Mouse (Mus musculus): ENCODE results near the gene 1110065P20Rik. TPM values are rescaled to one million over a fixed set of nuclear protein-coding genes. Genes with fewer than 3 reads are reported as not detected.

Gene 1110065P20Rik
- total RNA-seq (2021) = 10 to 100 TPM; 21.8 to 23.8 TPM

DNA sequence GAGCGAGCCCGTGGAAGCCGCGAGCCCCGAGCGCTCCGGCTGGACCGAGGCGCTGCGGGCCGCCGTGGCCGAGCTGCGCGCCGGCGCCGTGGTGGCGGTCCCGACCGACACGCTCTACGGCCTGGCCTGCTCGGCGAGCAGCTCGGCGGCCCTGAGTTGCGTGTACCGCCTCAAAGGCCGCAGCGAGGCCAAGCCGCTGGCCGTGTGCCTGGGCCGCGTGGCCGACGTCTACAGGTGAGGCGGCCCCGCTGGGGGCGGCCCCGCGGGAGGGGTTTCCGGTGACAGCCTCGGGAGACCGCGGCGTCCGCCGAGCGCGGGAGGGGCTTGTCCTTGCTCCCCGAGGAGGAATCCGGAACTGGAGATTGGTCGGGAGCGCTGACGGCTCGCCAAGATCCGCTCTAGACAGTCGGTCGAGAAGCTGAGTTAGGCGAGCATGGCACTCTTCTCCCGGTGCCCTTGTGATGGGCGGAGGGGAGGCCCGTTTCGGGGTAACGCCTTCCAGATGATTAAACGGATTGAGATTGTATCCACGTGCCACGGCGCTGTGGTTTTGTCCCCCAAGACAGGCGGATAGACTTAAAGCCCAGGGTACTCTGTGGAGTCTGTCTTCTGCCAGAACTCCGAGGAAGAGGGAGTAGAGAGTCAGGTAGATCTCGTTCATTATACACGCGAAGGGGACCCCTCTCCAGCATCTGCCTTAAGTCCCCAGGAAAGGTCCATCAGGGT, at the start of gene 1110065P20Rik:
TSS of gene 1110065P20Rik (minus strand) at position 264 of the 726 bp plus-strand sequence.
- intact Hi-C loops (cut with DNase I) = loop anchor here (2.0 to 10.0 kb wide), 2 partner anchors 136 to 214 kb away; partner anchors contain the start of genes Dnali1, Sf3a3 and Snip1
- DNase-seq (ENCODE audit: low spot score) = peak; percentile 66

DNA sequence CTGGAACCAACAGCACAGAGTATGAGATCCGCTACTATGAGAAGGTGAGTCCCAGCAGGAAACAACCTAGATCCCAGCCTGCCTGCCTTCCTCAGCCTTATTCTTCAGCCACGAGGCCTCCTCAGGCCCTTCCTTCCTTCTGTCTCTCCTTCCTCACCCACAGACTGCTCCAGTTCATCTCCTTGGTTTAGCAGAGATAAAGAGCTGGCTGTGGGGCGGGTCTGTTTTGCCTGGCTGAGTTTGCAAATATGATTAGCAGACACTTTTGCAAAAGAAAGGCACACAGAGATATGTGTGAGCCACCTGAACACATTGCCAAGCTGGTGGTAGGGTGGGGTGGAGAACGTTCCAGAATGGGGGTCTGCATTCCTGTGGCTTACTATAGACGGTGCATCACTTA, 48.9 kb upstream of the 1110065P20Rik start:
- intact Hi-C loops (cut with DNase I) = no loop called here
- no peak for DNase-seq (ENCODE audit: low spot score)

DNA sequence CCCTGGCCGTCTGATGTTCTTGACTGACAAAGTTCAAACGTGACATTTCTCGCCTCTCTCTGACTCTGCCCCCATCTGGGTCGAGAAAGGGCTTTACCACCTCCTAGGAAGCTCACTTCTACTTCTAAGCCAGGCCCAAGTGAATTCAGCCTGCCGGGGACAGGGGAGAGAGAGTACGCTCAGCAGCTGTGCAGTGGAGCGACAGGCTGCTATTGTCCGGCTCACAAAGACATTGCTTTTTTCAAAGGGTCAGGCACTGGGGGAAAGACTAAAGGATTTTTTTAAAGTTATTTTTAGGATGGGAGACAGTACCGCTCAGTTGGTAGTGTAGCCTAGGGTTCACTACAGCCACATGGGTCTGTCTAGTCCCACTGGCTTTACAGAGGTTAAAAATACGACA, 47.4 kb upstream of the 1110065P20Rik start:
- DNase-seq (ENCODE audit: low spot score) = no peak
- intact Hi-C loops (cut with DNase I) = no loop called here

DNA sequence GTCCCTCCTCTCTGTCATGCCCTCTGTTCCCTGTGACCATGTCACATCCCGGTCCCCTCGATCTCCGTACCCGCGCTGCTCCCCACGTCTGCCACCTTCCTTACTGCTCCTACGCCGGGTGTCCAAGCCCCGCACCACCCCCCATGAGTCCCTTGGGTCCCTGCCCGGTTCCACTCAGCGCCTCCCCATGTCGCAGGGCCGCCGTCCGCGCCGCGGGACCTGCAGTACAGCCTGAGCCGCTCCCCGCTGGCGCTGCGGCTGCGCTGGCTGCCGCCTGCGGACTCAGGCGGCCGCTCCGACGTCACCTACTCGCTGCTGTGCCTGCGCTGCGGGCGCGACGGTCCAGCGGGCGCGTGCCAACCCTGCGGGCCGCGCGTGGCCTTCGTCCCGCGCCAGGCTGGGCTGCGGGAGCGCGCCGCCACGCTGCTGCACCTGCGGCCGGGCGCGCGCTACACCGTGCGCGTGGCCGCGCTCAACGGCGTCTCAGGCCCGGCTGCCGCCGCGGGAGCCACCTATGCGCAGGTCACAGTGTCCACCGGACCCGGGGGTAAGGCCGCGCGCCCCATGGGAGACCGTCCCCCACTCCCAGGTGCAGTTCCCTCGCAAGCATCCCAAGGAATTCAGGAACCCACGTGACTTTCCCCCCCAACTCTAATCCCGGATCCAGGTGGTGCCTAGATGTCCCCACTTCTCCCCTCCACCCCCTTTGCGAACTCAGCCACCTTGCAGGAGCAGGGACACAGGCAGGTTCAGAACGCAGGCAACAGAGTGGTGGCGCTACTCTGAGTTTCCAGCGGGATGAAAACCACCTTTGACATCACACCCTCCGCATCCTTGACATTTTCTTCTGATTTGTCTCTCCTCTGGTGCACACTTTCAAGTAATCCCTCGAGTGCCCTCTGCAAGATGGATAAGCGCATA, 43.8 kb upstream of the 1110065P20Rik start:
- intact Hi-C loops (cut with DNase I) = no loop called here
- DNase-seq (ENCODE audit: low spot score) = no peak

DNA sequence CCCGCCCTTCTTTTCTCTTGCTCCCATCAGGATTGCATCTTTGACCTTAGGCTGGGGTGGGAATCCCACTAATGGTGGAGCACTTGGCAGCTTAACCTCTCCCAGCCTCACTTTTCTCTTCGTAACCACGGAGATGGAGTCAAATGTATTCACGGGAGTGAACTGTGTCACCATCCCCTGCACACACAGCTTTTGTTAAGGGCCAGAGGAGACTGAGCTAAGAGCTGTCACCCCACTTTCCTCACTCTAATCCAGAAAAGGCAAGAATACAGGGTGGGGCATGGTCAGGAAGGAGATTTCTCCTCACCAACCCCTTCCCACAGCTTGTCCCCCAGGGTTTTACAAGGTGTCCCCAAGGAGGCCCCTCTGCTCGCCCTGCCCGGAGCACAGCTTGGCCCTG, 42.8 kb upstream of the 1110065P20Rik start:
- intact Hi-C loops (cut with DNase I) = no loop called here
- DNase-seq (ENCODE audit: low spot score) = no peak

DNA sequence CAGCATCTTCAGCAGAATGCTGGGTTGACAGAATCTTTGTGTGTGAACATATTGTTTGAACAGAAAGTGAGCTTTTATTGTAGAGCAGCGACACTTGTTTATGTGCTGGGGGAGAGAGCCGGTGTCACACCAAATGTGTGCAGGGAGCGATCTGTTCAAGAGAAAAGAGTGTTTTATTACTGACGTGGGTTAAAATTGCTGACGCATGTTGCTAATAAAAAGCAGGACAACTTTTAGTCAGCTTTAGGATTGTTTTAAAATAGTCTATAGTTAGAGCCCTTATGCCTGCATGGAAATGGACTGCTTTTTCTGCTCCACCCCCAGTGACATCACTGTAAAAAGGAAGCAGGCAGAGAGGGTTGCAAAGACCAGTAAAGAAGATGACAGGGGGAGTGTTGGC, 39.8 kb upstream of the 1110065P20Rik start:
- intact Hi-C loops (cut with DNase I) = no loop called here

DNA sequence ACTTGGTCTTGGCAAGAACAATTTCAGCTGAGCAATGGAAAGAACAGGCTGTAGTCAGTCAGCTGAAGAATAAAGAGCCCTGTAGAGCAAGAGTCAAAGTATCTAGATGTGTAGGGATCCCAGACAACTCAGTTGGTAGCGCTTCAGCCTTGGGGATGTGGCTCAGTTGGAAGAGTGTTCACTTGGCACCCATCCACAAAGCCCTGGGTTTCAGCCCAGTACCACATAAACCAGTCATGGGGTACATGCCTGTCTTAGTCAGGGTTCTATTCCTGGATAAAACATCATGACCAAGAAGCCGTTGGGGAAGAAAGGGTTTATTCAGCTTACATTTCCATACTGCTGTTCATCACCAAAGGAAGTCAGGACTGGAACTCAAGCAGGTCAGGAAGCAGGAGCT, 38.9 kb upstream of the 1110065P20Rik start:
- intact Hi-C loops (cut with DNase I) = no loop called here

More for the DNA sequence above, 39.8 kb upstream of the 1110065P20Rik start:
- DNase-seq (ENCODE audit: low spot score) = no peak

DNA sequence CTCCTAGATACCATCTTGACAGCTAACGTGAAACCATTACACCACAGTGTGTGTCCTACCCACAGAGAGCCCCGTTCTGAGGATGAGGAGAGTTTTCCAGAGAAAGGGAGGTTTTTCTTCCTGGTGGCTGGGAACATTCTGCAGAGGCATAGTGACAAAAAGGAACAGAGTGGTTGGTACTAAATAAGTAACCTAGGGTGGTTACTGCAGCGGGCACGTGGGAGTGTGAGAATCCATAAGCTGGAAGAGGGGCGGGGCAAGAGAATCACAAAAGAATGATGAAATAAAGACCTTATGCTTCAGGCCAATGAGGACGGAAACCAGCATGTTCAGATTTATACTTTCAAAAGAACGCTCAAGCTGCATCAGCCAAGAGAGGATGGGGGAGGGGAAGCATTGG, 37.7 kb upstream of the 1110065P20Rik start:
- intact Hi-C loops (cut with DNase I) = no loop called here
- DNase-seq (ENCODE audit: low spot score) = no peak

More for the DNA sequence above, 38.9 kb upstream of the 1110065P20Rik start:
- no peak for DNase-seq (ENCODE audit: low spot score)

DNA sequence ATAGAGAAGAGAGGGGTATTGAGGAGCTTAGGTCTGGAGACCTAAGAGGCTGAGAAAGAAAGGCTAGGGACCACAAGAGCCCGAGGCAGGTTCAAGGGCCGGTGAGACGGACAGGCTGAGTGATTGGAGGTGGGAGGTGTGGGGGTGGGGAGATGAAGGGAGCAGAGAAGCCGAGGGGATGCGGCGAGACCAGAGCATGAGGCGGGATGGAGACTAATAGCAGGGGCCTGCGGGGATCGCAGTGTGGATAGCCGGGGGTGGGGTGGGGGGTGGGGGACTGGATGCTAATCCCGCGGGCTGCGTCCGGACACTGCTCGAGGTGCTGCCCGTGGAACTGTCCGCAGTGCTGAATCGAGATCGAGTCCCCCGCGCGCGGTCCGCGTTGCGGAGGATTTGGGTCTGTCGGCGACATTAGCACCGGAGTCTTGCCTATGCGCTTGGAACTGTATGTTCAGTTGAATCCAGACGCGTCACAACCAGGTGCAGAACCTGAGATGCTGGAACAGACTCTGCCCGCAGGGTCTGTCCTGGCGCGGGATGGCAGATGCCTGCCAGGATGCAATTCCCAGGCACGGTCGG, 31.2 kb upstream of the 1110065P20Rik start:
- no peak for DNase-seq (ENCODE audit: low spot score)
- intact Hi-C loops (cut with DNase I) = no loop called here

DNA sequence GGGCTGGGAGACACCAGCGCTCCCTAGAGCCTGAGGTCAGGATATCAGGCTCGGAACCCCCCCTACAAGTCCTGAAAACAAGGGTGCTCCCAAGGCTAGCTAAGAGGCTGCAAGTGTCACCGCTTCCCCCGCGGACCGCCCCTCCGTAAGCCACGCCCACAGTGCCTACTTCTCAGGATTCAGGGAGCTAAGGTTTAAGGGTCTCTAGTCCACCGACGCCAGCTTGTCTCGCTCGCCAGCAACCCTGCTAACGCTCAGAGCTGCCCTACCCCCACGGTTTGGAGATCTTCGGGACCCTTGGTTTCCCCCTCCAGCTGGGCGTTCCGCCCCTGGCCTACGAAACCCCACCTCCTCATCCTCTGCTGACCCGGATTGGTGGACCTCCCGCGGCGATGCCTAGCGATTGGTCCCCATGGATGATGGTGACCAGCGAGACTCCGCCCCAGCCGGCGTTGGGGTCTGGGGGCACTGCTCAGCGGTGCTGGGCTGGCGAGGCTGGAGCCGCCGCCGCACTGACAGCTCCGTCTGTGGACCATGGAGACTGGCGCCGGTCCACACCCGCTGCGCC, 30.4 kb upstream of the 1110065P20Rik start:
- intact Hi-C loops (cut with DNase I) = no loop called here
- no peak for DNase-seq (ENCODE audit: low spot score)

DNA sequence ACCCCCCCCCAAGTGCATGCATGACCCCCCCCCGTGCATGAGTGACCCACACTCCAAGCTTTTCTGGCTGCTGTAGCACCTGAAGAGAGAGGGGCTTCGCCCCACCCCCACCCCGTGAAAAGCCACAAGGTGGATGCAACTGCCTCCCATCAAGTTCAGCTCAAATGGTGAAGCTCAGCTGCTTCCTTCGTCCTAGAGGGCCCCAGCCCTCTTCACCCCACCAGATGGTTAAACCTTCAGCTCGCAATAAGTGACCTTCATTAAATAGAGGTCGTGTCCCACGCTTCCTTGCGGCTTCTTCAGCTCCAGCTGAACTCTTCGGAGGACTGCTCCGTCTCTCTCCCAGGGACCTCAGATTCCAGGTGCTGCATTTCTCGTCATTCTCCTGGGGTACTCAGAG, 29.6 kb upstream of the 1110065P20Rik start, which contains the start of gene Epha10:
TSS of gene Epha10 (plus strand) at position 301 of the 400 bp plus-strand sequence.
- no peak for DNase-seq (ENCODE audit: low spot score)

DNA sequence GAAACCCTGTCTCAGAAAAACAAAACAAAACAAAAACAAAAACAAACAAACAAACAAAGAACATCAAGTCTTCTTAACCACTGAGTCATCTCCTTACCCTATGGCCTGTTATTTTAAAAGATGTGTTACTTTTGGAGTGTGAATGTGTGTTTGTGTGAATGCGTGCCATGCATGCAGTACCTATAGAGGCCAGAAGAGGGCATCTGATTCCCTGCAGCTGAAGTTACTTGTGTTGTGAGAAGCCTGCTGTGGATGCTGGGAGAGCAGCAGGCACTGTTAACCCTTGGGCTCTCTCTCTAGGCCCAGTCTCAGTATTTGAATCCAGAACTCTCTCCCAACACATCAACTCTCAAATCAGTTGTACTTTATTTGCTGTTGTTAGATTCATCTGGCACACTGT, 21.7 kb upstream of the 1110065P20Rik start:
- intact Hi-C loops (cut with DNase I) = no loop called here
- DNase-seq (ENCODE audit: low spot score) = no peak

More for the DNA sequence above, 29.6 kb upstream of the 1110065P20Rik start, which contains the start of gene Epha10:
- intact Hi-C loops (cut with DNase I) = no loop called here

DNA sequence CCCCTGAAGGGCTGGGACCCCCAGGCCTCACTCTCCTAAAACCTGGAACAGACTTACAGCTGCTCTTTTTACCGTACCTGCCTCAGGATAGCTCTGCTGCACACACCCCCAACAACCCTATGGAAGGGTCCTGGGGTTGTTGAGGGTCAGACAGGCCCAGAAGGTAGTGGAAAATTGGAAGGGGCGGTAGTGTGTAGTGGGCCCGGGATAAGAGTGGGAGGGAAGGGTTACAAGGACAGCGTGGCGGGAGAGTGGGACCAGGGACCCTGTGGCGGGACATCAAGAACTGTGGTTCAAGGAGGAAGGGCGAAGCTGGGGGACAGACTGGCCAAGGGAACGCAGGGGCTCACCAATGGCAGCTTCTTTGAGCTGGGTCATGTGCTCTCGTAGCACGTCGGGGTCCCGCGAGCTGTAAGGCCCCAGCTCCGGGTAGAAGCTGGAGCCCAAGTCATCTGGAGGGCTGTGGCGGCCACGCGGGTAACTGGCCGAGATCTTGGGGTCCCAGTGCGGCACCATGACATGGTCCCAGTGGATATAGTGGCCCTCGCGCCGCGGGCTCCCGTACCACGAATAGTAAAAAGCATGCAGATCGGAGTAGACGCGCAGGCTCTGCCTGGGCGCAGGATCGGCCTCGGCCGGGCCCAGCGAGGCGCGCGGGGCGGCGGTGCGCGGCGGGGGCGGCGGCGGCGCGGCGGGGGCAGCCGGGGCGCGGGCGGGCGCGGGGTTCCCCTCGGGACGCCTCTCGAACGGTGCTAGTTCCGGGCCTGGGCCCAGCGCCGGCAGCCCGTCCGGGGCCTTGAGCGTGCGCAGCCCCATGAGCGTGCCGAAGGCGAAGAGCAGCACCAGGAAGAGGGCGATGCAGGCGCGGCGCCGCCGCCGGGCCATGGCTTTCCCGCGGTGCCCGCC, 10.5 kb upstream of the 1110065P20Rik start, which contains the start of gene Maneal:
TSS of gene Maneal (minus strand) at position 889 of the 906 bp plus-strand sequence.
- no peak for DNase-seq (ENCODE audit: low spot score)
- intact Hi-C loops (cut with DNase I) = loop anchor here (5.0 kb wide), 1 partner anchor 76 kb away; the partner anchor contains the start of genes 9930104L06Rik and Cdca8

DNA sequence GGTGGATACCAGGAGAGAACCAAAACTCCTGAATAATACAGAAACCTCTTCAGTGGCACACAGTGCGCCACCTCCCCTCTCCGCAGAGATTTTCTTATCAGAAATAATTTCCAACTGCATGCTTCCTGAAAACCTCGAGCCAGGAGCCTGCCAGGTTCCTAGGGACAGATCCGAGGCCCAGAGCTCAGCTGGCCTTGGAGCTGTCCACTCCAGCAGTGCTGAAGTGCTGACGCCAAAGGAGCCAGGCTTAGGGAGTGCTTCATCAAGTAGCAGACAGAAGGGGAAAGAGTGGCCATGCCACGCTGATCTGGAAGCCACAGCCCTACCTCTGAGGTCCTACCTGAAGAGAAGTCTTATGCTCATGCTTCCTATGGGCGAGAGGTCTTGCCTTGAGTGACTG, 9.4 kb upstream of the 1110065P20Rik start:
- intact Hi-C loops (cut with DNase I) = loop anchor here (5.0 kb wide), 1 partner anchor 77 kb away; the partner anchor contains the start of genes 9930104L06Rik and Cdca8

DNA sequence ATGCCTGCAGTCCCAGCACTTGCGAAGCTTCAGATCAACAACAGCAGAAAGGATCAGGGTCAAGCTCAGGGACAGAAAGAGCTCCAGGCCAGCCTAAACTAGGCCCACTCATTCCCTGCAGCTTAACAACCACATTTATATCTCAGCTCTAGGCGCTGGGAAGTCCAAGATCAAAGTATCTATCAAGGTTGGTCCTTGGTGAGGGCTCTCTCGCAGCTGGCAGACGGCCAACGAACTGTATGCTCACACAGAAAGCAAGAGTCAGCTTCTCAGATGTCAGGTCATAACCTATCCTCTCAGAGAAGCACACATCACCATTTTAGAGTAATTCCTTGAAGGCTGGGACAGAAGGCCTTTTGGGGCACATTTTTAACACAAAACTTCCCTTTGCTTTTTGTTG, 7.4 kb upstream of the 1110065P20Rik start:
- DNase-seq (ENCODE audit: low spot score) = no peak
- intact Hi-C loops (cut with DNase I) = loop anchor here (10.0 kb wide), 1 partner anchor 206 kb away; the partner anchor contains the start of genes Dnali1 and Snip1

More for the DNA sequence above, 9.4 kb upstream of the 1110065P20Rik start:
- DNase-seq (ENCODE audit: low spot score) = no peak

DNA sequence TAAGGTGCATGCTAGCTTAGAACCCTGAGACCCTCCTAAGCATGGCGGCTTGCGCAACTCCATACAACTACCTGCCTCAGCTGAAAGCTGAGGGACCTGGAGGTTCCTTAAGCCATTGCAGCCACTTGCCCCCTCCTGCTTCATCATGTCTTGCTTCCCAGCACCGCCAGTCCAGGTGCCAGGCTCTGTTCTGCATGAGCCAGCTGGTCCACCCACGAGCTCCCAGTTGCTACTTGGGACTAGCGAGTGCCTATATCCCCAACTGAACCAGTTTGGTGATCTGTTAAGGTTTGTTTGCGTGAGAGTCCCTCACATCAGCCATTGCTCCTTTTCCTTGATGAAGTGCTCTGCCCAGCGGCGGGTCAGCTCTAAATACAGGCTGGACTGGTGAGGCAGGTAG, 5.3 kb upstream of the 1110065P20Rik start:
- intact Hi-C loops (cut with DNase I) = loop anchor here (10.0 kb wide), 1 partner anchor 209 kb away; the partner anchor contains the start of genes Dnali1 and Snip1
- DNase-seq (ENCODE audit: low spot score) = no peak

DNA sequence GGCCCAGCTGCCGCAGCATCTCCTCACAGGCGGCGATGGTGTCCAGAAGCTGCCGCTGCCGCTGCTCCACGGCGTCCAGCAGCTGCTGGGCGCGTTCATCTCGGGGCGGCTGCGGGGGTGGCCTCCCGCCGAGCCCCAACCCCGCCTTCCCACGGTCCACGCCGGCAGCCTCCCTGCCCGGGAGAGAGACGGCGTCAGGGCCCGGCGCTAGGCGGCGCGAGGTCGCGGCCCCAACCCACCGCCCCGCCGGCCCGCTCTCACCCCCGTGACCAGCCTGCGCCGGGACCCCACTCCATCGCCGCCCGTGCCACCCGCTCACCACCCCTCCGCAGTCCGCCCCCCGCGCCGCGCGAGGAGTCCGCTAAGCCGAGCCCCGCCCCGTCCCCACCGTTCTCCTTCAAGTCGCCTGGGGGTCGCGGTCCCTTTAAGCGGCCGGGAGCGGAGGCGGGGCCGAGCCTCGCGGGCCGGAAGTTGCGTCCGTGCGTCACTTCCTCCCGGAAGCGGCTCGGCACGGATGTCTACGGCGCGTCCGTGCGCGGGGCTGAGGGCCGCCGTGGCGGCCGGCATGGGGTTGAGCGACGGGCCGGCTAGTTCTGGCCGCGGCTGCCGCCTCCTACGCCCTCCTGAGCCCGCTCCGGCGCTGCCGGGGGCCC, 609 bp downstream of the 1110065P20Rik start, which contains the start of gene Yrdc:
TSS of gene Yrdc (plus strand) at position 419 of the 653 bp plus-strand sequence.
- intact Hi-C loops (cut with DNase I) = loop anchor here (2.0 to 10.0 kb wide), 2 partner anchors 136 to 214 kb away; partner anchors contain the start of genes Dnali1, Sf3a3 and Snip1
- DNase-seq (ENCODE audit: low spot score) = peak; percentile 89

Measured in heart, postnatal 25 days (tissue).